Mouse (Mus musculus) brain, embryonic 14.5 days (tissue): ENCODE results near the gene Tubgcp5.

Experiments used
- CTCF ChIP-seq: fragments of 200-500 bp; IDR thresholded peaks from 2 replicates; pipeline ENCODE4 v1.5.1; 2012; ENCODE audit warnings: inconsistent platforms, mild to moderate bottlenecking, moderate library complexity, borderline replicate concordance; ENCODE audit not compliant: insufficient read depth, insufficient read length; ENCODE audit errors: extremely low read depth
- POLR2A ChIP-seq: fragments of 200-500 bp; IDR thresholded peaks from 2 replicates; pipeline ENCODE4 v1.6.1; 2012; ENCODE audit warnings: mild to moderate bottlenecking, inconsistent platforms, borderline replicate concordance; ENCODE audit not compliant: poor library complexity, insufficient read depth, insufficient read length, severe bottlenecking; ENCODE audit errors: extremely low read depth

GRCm38 (mm10) chr7:55809967-55810366 is 16.0 kb downstream of the Tubgcp5 start:
- TF ChIP-seq CTCF = no peak
- no peak for TF ChIP-seq POLR2A
